Mouse (Mus musculus) left cerebral cortex, adult 9 months (tissue): ENCODE results near the gene Skint5.
"Not testable (repeated sequence)": the region's sequence is repeated elsewhere in the genome, so short reads cannot be mapped to it uniquely, and the experiment has no call there.

ENCODE experiments used
- DNase-seq, 2 experiments: peaks; one replicate each; pipeline ENCODE4 v3.0.0; 2022; ENCODE audit warnings: low spot score in 2 of 2

The Skint5 gene

DNA sequence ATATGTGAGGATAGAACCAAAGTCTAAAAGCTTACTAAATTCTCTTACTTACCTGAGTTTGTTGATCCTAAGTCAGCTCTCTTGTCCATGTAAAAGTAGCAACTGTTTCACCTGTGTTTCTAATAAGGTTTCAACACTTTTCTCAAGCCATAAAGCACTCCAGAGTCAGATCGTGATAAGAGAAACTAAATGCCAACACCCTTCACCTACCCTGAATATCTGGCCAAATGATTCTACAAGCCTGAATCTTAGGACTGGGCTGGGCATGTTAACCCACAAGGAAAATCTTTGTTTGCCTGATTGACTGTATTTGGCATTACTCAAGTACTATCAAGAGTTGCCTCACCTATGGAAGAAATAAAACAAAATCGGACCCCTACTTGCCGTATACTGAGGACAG is at the start of gene Skint5:
Skint5 (minus strand) TSS at position 101 of the 400 bp plus-strand sequence.
- DNase-seq: no peak

DNA sequence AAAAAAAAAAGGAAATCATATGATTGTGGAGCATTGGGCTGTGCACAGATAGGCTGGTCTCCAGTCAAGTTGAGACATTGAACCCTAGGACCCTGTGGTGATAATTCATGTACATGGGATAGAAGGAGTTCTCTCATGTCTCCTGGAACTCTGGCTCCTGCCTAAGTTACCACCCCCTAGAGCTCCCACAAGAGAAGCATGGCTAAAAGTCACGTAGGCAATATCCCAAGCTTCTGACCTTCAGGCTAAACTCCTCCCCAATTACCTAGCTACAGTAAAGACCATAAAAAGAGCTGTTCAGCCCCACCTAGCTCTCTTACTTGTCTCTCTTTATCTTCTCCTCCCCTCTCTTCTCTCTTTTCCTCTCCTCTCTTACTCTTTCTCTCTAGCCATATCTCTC is 42.0 kb downstream of the Skint5 start:
- no peak for DNase-seq

DNA sequence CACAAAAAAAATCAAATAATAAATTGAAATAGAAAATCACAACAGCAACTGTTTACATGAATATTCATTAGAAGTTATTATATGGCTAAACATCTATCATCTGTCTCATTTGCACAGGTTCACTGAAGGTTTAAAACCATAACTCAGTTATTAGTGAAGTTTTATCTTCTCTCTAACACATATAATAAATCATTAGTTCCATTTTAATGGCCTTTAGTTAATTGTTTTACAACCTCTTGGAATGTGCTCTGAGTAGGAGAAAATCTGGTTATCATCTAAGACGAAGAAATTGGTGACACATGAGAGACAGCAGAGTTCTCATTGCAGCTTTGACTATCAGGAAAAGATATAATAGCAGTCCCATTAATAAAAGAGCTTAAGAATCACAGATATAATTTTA is 235.1 kb downstream of the Skint5 start:
- DNase-seq: no peak

DNA sequence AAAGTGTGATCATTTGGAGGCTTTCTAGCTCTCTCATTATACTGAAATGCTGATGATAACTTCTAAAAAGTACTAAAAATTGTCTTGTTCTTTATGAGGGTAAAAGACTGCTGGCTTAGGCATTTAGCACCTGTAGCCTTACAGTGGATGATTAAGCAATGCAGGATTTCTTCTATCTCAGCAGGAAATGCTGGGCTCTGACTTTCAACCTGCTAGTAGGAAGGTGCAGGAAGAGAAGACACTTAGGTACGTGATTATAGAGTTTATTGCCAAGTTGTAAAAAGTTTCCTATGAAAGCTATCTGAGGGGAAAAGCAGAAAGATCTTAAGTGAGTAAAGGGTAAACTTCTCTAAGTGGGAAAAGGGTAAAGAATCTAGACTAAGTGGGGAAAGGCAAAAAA is 235.6 kb downstream of the Skint5 start:
- no peak for DNase-seq

DNA sequence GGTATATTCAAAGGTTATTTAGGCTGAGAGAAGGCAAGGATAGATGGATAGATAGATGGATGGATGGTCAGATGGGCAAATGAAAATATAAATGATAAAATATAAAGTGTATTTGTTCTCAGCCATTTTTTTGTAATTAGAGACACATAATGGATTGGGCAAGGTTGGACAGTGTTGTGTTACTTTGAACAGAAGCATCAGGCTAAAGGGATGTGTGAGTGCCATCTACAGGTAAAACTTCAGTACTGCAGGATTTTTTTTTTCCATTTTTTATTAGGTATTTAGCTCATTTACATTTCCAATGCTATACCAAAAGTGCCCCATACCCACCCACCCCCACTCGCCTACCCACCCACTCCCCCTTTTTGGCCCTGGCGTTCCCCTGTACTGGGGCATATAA is 551.1 kb downstream of the Skint5 start:
- DNase-seq: not testable (repeated sequence)
